Mouse (Mus musculus): ENCODE data around the gene Inpp4b. TPM values are rescaled to one million over a fixed set of nuclear protein-coding genes. Genes with fewer than 3 reads are reported as not detected.

The Inpp4b gene
- polyA plus RNA-seq, 3 experiments from 2014 or later = 249 to 663 (median 549) TPM

DNA sequence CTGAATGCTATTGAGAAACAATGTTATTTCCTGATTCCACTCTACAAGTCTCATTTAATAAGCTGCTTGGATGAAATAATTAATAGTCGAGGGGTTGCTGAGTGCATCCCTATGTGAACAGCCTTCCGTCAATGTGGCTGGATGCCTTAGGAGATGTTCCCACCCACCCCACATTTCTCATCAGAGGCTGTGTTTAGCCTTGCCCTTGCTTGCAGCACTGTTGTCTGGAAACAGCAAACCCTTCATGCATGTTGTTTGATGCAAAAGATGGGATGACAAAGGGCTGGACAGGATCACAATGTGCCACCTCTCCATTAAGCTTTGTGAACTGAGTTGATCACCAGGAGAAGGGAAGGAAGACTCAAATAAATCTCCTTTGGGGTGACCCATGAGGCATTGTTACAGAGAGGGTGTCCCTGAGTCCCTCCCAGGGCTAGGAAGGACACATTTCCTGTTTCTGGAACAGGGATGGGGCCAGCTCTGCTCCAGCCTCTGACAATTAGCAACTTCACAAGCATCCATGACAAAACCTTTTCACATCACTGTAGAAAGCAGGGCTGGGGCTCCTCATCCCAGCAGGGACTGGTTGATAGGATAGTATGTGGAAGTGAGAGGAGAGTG is 239.6 kb downstream of the Inpp4b start:
- ATAC-seq = no peak

DNA sequence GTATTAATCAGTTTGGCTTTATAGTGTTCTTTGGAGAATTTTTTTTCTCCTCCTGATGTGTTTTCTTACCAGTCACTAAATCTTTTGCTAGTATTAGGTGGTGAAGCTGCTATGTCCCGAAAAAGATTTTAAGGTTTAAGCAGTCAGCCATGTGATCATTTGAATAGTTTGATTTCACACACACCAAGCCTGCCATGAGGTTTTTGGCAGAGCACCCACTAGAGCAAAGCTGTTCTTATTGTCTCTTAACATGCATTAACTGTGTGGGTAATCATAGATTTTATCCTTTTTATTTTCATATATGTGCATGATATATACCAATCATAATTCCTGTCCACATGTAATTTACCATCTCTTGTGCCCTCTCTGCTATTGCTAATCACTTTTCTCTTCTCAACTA is 240.6 kb downstream of the Inpp4b start:
- ATAC-seq = no peak

DNA sequence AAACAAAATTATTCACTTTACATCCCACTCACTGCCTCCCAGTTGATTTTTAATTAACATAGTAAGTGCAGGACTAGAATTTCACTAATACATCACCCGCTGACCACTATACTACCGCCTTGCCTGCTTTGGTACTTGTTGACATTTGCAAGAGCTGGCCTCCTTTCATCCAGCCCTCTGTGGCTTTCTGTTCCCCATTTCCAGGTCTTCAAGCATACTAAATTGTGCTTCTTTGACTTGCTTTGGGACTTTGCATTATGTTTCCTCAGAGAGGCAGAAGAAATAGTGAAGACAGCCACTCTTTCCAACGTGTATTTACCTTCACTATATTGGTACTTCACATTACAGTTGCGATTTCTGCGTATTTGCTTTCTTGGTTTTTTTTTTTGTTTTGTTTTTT is 244.4 kb downstream of the Inpp4b start:
- no peak for ATAC-seq

DNA sequence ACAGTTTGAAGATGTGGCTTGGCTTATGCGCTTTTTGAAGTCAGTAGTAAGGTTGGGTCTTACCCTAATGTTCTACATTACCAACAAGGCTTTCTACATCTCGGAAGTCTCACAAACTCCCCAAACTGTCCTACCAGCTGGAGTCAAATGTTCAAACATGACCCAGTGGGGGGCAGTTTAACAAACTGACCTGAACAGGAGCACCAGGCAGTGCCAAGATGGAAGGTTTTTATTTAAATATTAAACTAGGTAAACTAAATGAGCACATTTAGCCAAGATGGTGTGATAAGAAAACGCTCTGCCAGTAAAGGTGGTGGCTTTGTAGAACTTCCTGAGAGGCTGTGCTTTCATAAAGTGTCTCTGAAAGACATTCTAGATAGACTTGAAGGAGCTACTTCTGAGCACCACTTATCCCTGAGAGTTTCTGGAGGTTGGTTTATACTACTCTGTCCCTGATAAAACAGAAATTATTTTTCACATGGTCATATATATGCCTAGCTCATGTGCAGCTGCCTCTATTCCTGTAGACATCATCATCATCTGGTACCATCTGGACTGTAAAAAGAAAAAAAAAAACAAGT is 251.9 kb downstream of the Inpp4b start:
- ATAC-seq = peak; percentile 66

DNA sequence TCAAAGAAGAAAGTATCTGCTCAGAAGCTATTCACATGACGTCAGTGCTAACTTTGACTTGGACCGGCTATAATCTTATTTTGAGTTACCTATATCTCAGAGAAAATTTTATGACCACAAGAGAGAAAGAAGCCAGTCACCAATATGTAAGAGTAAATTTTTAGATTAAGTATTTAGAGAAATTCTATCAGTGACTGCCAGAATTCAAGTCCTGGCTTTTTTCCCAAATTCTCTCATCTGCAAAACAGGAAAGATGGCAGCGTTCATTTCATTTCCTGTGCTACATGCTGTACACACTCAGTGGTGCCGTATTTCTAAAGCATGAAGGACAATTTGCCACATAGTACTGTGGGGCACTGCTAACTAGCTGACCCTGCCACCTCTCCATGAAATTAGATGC is 256.9 kb downstream of the Inpp4b start:
- ATAC-seq = no peak

DNA sequence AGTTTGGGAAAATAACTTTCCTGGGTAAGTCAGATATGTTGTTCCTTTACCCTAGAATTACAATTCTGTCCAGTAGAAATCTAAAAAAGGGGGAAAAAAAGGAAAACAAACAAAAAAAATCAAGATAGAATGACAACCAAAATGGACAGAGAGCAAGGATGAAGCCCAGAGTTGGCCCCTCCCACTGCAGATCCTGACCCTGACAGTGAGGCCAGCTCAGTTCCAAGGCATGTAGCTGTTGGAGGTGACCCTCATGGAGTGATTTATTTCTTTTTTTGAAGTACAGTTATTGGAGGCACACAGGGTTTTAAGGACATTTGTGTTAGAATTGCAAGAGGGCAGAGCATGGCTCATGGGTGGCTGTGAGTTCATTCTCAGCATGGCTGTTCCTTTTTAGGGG is 258.8 kb downstream of the Inpp4b start:
- no peak for ATAC-seq

DNA sequence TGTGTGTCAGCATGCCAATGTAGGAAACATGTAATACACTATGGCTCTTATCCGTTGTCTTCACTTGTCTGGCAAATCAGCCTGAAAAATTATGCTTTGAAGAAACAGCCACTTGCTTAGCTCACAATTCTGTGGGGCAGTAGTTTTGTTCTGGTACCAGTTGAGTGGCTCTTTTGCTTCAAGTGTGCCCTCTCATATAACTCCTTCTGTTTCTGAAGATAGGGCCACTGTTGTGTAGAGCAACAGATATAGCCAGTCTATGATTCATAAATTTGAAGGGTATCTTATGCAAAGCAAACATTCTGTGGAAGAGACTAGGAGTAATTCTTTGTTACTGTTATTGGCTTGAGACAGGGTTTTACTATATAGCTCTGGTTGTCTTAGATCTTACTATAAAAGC is 265.7 kb downstream of the Inpp4b start:
- ATAC-seq = no peak

DNA sequence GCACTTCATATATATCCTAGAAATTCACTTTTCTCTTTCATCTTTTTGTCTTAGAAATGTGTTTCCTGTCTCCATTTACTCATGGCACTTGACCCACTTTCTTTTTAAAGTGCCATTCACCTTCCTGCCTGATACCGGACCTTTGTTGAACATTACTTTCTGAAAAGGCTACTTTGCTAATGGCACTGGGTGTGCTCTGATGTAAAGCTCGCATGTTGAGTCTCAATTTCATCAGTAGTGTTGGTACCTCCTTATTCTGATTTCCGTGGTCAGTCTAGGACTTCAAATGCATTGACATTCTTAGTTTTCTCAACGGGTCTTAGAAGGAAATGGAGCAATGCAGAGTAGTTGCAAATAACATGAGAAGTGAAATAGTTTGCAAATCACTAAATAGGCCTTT is 266.7 kb downstream of the Inpp4b start:
- ATAC-seq = peak; percentile 51

DNA sequence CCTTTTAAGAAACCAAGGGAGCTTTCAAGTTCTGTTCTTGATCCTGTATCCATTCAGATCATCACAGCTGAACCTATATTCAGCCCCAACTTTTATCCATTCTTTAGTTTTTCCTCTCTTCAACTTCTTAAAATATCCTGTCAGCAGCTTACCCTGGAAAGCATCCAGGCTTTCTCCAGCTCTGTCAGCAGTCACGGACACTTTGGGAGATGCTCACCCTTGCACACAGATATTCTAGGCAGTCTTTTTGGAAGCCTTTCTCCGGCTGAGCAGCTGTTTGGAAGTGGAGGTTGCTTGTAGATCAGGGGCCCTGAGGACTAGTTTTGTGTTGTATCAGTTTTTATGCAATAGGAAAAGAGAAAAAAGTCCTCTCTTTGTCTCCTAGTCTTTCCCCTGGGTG is 270.3 kb downstream of the Inpp4b start:
- ATAC-seq = no peak

DNA sequence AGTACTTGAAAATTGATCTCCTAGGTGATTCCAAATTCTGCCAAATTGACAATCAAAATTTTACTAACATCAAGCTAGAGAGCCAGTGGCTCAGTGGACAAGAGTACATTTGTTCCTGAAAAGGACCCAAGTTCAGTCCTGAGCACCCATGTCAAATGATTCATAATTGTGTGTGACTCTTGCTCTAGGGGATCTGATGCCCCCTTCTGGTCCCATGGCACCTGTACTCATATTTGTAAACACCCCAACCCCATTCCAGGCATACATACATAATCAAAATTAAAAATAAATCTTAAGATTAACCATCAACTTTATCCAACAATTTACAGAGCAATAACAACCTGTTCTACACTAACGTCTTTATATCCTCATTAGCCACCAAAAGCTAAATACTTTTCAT is 271.8 kb downstream of the Inpp4b start:
- ATAC-seq = no peak

DNA sequence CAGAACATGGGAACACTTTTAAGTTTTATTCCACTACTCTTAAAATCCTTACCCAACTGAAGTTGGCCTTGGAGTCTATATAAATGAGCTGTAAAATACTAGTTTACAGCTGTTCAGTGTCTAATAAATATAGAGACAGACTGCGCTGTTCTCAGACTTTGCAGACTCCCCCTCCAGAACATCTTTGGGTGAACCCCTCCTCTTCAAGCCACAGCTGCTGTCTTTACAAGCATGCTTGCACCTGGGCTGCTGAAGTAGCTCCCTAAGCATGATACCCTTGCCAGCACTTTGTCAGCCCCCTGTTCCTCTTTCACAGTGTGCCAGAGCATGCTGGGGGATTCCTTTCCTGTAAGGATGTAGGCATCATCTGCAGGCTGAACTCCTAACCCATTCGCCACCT is 272.2 kb downstream of the Inpp4b start:
- no peak for ATAC-seq

DNA sequence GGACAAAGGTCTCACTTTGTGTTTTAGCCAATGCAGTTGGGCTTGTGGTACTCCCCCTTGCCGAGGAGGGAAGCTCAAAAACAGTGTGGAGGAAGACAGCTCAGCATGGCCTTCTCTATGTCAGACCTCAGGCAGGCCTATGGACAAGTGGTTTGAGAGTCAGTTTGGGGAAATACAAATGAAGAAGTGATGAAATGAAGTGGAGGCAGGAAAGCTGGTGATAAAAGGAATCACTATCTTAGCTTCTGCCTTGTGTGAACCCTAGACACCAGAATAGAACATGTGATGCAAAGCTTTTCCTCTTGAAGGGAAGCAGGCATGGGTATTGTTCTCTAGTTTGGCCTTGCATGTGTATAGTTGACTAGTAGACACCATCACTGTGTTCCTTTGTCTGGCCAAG is 273.2 kb downstream of the Inpp4b start:
- no peak for ATAC-seq

DNA sequence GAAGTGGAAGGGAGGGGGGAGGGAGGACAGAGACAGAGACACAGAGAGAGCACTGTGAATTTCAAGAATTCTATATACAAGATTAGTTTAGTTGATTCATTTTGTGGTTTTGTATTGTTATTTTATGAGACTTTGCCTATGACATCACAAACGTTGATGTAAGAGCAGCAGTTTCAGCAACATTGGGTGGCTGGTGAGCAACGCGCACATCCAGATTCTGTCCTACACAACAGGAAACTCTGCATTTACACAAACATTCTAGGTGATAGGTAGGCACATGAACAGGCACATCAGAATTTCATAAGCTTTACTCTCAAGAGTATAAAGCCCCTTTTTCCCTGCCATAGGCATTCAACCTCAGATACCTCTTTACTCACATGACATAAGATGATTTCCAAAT is 276.6 kb downstream of the Inpp4b start:
- ATAC-seq = peak; percentile 54

DNA sequence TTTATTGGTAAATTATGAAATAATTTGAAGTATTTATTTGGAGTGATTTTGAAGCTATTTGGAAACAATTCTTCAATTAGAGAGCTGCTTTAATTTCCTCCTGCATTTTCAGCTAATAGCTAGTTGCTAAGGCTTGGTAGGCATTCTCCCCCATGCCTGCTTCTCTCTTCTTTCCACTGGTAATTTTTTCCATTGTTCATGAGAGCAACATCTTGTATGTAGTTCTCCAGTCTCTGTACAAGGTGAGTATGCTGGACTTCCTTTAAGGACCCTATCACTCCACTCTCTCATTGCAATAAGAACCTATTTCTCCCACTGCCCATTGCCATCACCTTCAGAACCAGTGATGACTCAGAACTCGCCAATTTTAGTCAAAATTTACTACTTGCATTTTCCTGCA is 292.7 kb downstream of the Inpp4b start:
- ATAC-seq = no peak

DNA sequence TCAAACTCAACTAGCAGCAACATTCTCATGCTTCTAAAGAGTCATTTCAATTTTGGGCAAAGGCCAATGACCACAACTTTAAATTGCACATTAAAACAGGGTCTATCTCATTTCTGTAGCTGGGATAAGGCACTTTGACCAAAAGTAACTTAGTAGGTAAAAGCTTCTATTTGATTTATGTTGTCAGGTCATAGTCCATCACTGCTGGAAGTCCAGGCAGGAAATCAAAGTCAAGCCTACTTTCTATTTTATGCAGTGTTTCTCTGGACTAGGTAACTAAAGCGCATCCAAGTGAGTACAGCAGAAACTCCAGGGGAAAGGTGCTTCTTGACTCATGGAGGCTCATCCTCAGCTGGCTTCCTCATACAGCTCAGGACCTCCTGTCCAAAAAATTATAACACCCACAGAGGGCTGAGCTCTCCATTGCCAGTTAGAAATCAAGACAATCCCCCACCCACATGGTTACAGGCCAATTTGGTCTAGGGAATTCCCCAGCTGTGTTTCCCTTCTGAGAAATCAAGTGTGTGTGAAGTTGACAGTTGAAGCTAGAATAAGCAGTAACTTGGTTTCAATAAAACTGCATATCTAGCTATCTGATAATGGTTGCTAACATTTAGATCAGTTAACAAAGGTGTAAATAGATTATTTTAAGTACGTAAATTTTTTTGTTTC is 293.7 kb downstream of the Inpp4b start:
- ATAC-seq = peak; percentile 83

DNA sequence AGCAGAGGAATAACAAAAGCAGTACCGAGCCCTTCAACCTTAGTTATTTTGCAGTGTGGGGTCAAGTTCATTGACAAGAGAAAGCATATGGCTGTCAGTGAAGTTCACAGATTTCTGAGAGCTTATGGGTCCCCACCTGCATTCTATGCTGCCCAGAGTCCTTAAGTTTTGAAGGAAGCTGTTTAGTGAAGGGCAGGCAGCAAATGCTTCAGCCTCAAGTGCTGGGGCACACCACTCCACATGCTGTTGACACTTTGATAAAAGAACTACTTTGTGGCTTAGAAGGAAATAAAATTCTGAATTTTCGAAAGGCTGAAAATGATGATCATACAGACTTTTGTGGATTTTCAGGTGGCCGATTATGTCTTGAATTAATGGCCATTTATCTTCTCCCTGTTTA is 296.1 kb downstream of the Inpp4b start:
- ATAC-seq = no peak

DNA sequence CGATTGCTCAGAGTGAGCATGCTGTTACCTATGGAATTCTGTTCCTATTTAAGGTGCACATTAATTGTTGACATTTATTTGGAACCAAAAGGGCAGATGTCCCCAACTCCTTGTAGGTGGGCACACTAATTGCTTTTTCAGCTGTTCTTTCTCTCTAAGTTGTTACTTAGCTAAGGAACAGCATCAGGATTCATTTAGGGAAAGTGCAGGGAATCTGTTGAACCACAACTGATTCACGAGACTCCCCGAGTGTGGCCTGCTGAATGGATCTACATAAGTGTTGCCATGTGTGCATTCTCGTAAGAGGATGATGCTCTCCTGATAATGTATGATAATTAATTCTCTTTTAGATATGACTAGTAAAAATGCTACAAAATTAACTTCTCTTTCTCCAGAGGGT is 297.5 kb downstream of the Inpp4b start:
- no peak for ATAC-seq

DNA sequence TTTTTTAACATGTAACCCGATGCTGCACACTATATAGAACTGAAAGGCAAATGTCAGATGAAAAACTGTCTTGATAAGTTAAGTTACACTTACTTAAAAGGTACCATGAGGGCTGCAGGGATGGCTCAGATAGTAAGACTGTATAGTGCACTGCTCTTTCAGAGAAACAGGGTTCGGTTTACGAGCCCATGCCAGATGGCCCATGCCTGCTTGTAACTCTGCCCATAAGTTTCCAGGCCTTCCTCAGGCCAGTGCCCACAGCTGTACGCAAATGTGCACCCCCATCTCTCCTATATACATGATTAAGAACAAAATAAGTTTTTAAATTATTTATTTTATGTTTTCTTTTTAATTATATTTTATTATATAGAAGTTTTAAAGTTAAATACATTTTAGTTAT is 300.7 kb downstream of the Inpp4b start:
- no peak for ATAC-seq

DNA sequence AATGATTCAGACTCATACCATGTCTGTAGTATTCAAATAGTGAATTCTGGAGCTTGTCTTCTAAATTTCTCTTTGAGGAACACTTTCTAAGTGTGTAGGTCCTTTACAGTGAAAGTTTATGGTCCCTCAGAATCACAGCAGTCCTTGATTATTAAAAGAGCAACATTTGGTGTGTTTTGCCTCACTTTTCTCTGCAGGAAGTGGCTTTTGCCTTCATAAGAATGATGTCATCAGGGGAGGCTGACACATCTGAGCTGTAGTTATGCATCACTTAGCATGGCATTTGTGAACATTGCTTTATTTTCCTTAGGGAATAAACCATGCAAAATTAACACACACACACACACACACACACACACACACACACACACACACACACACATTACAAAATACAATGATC is 349.8 kb downstream of the Inpp4b start:
- ATAC-seq = peak; percentile 85

DNA sequence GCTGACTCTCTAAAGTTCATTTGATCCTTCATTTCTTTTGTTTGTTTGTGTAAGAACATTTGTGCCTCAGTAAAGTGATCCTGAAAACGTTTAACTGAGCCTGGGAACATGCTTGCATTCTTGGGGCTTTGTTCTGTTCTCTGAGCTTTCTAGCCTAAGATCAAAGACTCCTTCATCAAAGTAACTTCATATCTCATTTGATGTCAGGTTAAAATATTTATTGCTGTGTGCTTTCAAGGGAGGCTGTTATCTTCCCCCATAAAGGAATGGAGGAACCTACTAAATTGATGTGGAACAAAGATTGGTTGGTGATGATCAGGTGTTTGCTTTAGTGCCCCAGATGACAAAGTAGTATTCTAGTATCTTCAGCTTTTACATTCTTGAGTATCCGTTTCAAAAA is 352.5 kb downstream of the Inpp4b start:
- ATAC-seq = peak; percentile 55

DNA sequence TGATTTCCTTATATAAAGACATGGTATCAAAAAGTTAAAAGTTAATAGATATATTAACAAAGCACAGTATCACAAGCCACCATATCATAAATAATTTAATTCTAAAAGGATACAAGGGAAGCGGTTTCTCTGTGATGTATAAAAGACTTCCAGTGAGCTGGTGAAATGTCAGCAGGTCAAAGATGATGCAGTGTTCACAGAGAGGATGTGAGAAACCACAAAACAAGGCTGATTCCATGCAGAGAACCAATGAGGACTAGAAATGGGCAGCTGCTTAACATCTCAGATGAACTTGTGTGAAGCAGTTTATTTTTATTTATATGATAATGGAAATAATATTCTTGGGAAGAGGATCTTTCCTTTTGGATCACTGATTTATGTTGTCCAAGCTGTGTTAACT is 359.7 kb downstream of the Inpp4b start:
- peak; percentile 87 for ATAC-seq

DNA sequence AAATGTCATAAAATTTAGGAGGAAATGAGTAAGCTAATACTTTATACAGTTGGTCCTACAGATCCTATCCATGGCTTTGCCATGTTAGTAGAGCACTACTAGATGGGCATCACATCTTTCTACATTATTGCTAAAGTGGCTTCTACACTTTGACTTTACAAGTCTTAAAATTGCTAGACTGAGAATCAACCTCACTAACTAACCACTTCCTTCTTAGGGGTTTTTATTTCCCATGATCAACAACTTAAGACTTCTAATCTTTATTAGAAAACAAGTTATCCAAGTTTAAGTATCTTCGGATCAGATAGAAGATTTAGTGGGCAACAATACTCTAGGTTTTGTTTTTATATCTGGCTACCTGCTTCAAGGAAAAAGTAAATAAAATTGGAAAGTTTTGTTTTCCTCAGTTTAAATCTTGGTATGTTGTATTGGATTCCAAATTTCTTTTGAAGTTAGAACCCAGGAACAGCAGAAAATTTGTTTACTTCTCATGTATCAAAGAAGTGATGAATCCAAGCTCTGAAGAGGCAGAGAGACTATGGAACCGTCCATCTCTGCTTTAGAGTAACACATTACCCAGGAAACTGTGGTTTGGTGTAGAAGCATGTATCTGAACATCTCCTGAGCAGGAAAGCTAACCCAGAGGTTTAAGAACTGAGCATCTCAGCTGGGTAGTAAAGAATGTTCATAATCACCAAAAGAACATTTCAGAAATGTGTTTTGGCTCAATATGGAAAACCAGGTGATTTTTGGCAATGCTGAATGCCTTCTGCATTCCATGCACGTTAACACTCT is 361.4 kb downstream of the Inpp4b start:
- peak; percentile 65 for ATAC-seq

DNA sequence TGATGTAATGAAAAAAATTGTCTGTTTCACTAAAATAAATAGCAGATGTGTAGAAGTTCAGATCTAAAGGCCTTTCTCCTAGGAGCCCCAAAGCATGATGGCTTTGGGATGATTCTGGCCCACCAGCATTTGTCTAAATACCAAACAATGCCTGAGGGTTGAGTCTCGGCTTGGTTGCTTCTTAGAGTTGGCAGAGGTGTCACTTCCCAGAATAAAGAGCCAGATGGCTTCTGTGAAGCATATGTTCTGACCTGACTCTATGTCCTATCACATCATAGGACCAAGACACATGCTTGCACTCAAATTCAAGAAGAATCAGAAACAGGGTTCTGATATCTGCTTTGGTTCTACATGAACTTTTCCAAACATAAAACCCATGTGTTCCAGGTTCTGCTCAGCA is 365.1 kb downstream of the Inpp4b start:
- ATAC-seq = no peak

DNA sequence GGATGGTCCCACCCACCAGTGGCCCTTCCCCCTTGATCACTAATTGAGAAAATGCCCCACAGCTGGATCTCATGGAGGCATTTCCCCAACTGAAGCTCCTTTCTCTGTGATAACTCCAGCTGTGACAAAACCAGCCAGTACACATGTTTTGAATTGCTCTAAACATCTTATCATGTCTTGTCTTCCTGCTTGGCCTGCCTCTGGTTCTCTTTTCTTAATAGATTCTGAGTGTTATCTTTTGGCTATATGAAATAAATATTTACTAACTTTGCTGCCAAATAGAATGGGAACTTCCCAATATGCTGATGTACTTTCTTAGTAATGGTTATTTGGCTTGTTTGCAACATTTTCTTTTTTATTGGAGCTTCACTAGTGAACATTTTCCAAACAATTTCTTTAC is 389.0 kb downstream of the Inpp4b start:
- no peak for ATAC-seq

Data from inflammation-experienced regulatory T-cells, adult 6 months (primary cell).